Mouse (Mus musculus) kidney, adult 2 months (tissue): ENCODE measurements around the gene Cyp46a1. TPM values are rescaled to one million over a fixed set of nuclear protein-coding genes. Genes with fewer than 3 reads are reported as not detected.

Experiments used
- DNase-seq: peaks from one replicate; pipeline ENCODE4 v3.0.0; 2021
- H3K27ac ChIP-seq: fragments of 200-500 bp; 2 replicates; pipeline ENCODE4 v1.5.1; 2012; ENCODE audit warnings: low read depth, low read length, control low read depth, inconsistent platforms; ENCODE audit not compliant: insufficient read depth
- H3K27me3 ChIP-seq: fragments of 200-500 bp; replicated peaks from 2 replicates; pipeline ENCODE4 v1.6.1; 2012; ENCODE audit warnings: mild to moderate bottlenecking, moderate library complexity, low read length, inconsistent platforms; ENCODE audit not compliant: control insufficient read depth, insufficient read depth
- H3K36me3 ChIP-seq: fragments of 200-500 bp; 2 replicates; pipeline ENCODE4 v1.6.1; 2012; ENCODE audit warnings: mild to moderate bottlenecking, moderate library complexity, low read length, inconsistent platforms; ENCODE audit not compliant: control insufficient read depth, insufficient read depth
- H3K4me1 ChIP-seq: fragments of 200-500 bp; 2 replicates; pipeline ENCODE4 v1.6.1; 2011; ENCODE audit warnings: low read length; ENCODE audit not compliant: control insufficient read depth, insufficient read depth
- H3K4me3 ChIP-seq: fragments of 200-500 bp; 2 replicates; pipeline ENCODE4 v1.5.1; 2011; ENCODE audit warnings: mild to moderate bottlenecking, low read depth, low read length, control low read depth; ENCODE audit not compliant: insufficient read depth
- CTCF ChIP-seq: fragments of 200-500 bp; conservative IDR thresholded peaks from 2 replicates; pipeline ENCODE4 v1.5.1; 2011; ENCODE audit warnings: low read depth, mild to moderate bottlenecking, control low read depth, low read length, moderate library complexity, mixed read lengths; ENCODE audit not compliant: insufficient read depth, insufficient read length
- POLR2A ChIP-seq: fragments of 200-500 bp; IDR thresholded peaks from one replicate; pipeline ENCODE4 v1.6.1; 2011; ENCODE audit warnings: low read depth, low read length, control low read depth
- WGBS: fragments of 180-500 bp; shearing (Covaris S2); methylation state at CpG from one replicate; pipeline ENCODE4 v1.1.7; 2018; 5-methylcytosine and 5-hydroxymethylcytosine counted together
- polyA plus RNA-seq: library from polyadenylated mRNA; depleted of rRNA; stranded (reverse); fragments of >200 nt; gene quantifications from 2 replicates; pipeline ENCODE4 v1.2.3, GENCODE M21; 2012

The Cyp46a1 gene
- polyA plus RNA-seq, 1 experiment = 4.1 TPM

DNA sequence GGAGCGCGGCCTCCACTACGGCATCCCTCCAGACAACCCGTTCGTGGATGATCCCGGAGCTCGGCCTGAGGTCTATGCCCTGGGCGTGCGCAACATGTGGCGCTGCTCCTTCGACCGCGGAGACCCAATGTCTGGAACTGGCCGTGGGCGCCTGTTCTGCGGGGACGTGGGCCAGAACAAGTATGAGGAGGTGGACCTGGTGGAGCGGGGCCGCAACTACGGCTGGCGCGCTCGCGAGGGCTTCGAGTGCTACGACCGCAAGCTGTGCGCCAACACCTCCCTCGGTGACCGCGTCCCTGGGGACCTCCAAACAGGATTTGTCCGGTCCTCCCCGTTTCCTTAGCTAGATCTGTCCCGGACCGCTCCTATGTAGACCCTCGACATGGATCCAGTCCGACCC, 15.7 kb upstream of the Cyp46a1 start:
- H3K27me3 ChIP-seq = no peaks in the 10 kb centered on the region
- no peaks in the 10 kb centered on the region for H3K4me1 ChIP-seq
- DNase-seq = no peak
- H3K36me3 ChIP-seq = no peaks in the 10 kb centered on the region
- H3K27ac ChIP-seq = no peak overlapping the region
- TF ChIP-seq POLR2A (no peak), CTCF (no peak)
- no peak overlapping the region for H3K4me3 ChIP-seq
- WGBS = 16% methylated on average over 37 of the region's 37 CpGs

DNA sequence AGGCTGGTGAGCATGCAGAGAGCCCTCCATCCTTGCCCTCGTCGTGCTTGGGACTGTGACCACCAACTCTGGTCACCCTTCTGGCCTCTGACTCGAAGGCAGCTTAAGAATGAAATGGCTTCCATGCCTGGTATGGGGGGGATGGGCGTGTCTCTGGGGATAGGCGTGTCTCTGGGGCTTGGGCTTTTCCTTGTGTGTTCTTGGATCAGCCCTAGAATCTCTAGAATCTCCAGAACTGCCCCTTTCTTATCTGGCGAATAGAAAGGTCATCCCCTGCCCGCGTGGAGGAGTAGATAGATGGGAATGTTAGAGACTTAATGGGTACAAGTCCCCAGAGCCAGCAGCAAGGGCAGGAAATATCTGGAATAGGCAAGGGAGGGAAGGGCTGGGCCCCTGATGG, 14.1 kb upstream of the Cyp46a1 start:
- Histone ChIP-seq H3K27me3 (no peaks in the 10 kb centered on the region), H3K36me3 (no peaks in the 10 kb centered on the region), H3K27ac (no peak overlapping the region), H3K4me1 (no peaks in the 10 kb centered on the region), H3K4me3 (no peak overlapping the region)
- DNase-seq = no peak
- no peak for TF ChIP-seq CTCF
- no peak for TF ChIP-seq POLR2A
- 41% methylated on average over 8 of the region's 8 CpGs for WGBS

DNA sequence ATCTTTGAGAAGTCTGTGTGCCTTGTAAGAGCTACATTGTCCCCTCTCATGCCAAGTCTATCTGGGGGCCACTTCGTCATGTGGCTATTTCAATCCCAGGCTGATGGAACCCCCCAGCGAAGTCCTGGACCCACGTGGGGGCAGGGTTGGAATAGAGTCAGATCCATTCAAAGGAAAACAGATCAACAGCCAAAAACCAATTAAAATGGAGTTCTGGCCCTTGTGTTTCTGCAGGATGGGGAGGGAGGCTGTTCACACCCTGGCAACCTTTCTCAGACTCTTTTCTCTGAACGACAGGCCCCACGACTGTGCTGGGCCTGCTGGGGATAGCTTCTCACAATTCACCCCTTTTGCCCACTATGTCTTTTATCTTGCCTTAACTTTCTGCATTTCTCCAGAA, 7.8 kb upstream of the Cyp46a1 start:
- TF ChIP-seq CTCF (no peak), POLR2A (no peak)
- DNase-seq = no peak
- H3K27me3 ChIP-seq = no peaks in the 10 kb centered on the region
- no peak overlapping the region for H3K4me3 ChIP-seq
- no peaks in the 10 kb centered on the region for H3K36me3 ChIP-seq
- no peaks in the 10 kb centered on the region for H3K4me1 ChIP-seq
- 56% methylated on average over 5 of the region's 5 CpGs for WGBS
- H3K27ac ChIP-seq = no peak overlapping the region

DNA sequence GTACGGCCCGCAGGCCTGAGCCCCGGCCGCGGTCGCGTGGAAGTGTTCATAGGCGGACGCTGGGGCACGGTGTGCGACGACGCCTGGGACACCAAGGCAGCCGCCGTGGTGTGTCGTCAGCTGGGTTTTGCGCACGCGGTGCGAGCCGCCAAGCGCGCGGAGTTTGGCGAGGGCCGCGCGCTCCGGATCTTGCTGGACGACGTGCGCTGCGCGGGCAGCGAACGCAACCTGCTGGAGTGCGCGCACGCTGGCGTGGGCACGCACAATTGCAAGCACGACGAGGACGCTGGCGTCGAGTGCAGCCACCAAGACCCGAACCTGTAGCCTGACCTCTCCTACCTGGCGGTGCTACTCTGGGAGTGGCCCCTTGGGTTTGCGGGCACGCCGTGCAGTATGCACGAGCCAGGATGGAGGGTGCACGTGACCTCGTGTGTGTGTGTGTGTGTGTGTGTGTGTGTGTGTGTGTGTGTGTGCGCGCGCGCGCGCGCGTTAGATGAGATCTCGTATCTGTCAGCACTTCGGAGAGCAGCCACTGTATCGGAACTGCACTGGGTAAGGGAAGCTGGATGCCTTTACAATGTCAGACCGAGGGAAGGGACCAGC, 6.2 kb upstream of the Cyp46a1 start:
- Histone ChIP-seq H3K36me3 (no peaks in the 10 kb centered on the region), H3K27ac (no peak overlapping the region), H3K4me3 (no peak overlapping the region), H3K4me1 (no peaks in the 10 kb centered on the region), H3K27me3 (no peaks in the 10 kb centered on the region)
- TF ChIP-seq CTCF (no peak), POLR2A (no peak)
- DNase-seq = no peak
- WGBS = 2% methylated on average over 66 of the region's 66 CpGs

DNA sequence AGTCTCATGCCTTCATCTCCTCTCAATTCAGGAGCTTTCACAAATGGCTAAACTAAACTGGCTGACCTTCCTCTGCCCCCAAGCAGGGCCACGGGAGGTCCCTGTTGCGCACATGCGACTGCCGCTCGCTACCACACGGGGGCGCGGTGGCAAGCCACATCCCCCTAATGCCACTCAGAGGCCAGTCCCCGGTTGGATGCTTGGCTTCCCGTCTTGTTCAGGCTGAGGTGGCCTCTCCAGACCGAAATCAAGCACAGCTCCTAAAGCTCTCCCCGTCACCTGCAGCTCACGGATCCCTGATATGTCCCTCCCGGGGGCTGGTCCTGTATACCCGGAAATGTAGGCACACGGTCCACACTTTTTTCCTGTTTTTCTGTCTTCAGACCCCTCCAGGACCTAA, 1.1 kb upstream of the Cyp46a1 start:
- no peaks in the 10 kb centered on the region for H3K27me3 ChIP-seq
- no peak overlapping the region for H3K27ac ChIP-seq
- peak; percentile 90 for DNase-seq
- WGBS = 4% methylated on average over 16 of the region's 16 CpGs
- no peaks in the 10 kb centered on the region for H3K36me3 ChIP-seq
- TF ChIP-seq CTCF (peak; percentile 92), POLR2A (no peak)
- H3K4me1 ChIP-seq = no peaks in the 10 kb centered on the region; the same call in 1 of the 2 replicates
- peak overlapping the region; percentile 38 for H3K4me3 ChIP-seq

DNA sequence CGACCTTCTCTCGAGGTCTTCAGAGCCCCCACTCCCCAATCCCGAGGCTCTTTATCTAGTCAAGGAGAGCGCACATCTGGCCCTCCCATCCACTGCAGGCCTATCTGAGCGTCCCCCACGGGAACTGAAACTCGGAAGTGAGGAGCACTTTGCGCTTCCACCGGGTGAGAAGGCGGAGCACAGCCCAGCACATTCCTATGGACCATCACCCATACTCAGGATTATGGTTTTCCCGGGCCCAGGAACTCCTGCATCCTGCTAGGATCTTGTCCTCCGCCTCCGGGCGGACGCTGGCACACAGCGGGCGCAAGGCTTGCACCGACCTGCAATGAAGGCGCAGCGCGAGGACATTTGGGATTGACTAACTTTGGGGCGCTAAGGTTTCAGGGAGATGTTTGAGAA, 699 bp upstream of the Cyp46a1 start:
- Histone ChIP-seq H3K4me1 (no peaks in the 10 kb centered on the region; the same call in 1 of the 2 replicates), H3K36me3 (no peaks in the 10 kb centered on the region), H3K27me3 (no peaks in the 10 kb centered on the region), H3K27ac (peak overlapping the region; percentile 10; the same call in 1 of the 2 replicates), H3K4me3 (peak overlapping the region; percentile 38)
- DNase-seq = no peak
- WGBS = 1% methylated on average over 22 of the region's 22 CpGs
- TF ChIP-seq CTCF (no peak), POLR2A (no peak)

DNA sequence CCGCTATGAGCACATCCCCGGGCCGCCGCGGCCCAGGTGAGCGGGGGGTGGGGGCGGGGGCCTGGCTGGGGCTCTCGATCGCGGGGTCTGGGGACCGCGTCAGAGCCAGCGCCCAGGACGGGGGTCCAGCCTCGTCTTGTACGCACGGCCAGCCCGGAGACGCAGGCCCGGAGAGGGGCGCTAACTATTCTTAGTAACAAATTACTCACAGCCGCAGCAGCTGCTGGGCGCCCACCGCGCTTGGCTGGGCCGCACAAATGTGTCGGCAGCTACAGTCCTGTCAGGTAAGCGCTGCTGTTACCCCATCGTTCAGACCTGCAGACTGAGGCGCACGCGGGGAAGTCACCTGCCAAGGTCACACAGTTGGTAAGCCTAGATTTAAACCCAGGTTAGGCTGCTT, 348 bp downstream of the Cyp46a1 start:
- Histone ChIP-seq H3K4me1 (no peaks in the 10 kb centered on the region; the same call in 1 of the 2 replicates), H3K27ac (no peak overlapping the region), H3K36me3 (no peaks in the 10 kb centered on the region), H3K4me3 (peak overlapping the region; percentile 55), H3K27me3 (no peaks in the 10 kb centered on the region)
- no peak for DNase-seq
- TF ChIP-seq CTCF (no peak), POLR2A (no peak)
- WGBS = 4% methylated on average over 32 of the region's 32 CpGs
